Mouse (Mus musculus): ENCODE data around the gene Palmd.

- TF ChIP-seq EP300 (IDR thresholded peaks at IDR 0.05) (0 out of 2 replicates have a peak, but pooled peaks have one; percentile 6), CTCF (IDR thresholded peaks at IDR 0.05) (no peak)
Observed at GRCm38 (mm10) chr3:116981811-116982575, 13.2 kb upstream of the Palmd start.

Measured in lung, postnatal 0 days (tissue).